Mouse (Mus musculus) ES-E14 (cell line): Measurements from ENCODE around the gene Nfs1. TPM values are rescaled to one million over a fixed set of nuclear protein-coding genes. Genes with fewer than 3 reads are reported as not detected.

Experiments used
- DNase-seq: peaks from one replicate; pipeline ENCODE4 v3.0.0-alpha.2; 2013; ENCODE audit warnings: low read depth, low spot score
- H3K27ac ChIP-seq: 2 replicates; pipeline ENCODE4 v1.5.1; 2012; ENCODE audit warnings: low read depth, mild to moderate bottlenecking, low read length, moderate library complexity, mixed read lengths; ENCODE audit not compliant: poor library complexity, insufficient read depth, severe bottlenecking
- H3K36me3 ChIP-seq: 2 replicates; pipeline ENCODE4 v1.6.1; 2012; ENCODE audit warnings: mild to moderate bottlenecking, low read length, moderate library complexity, mixed read lengths; ENCODE audit not compliant: control insufficient read depth, poor library complexity, insufficient read depth, severe bottlenecking
- H3K4me1 ChIP-seq, 2 experiments: fragments of 150-350 bp in 1 of 2; sonication (generic) in 1 of 2; 2 replicates each; pipeline ENCODE4 v1.6.1; 2012; ENCODE audit warnings: low read length in 2 of 2, mild to moderate bottlenecking in 1 of 2, mixed read lengths in 1 of 2; ENCODE audit not compliant: control insufficient read depth in 2 of 2, insufficient read depth in 2 of 2, poor library complexity in 1 of 2
- H3K4me3 ChIP-seq, 2 experiments: fragments of 150-350 bp in 1 of 2; sonication (generic) in 1 of 2; 2 replicates each; pipeline ENCODE4 v1.5.1; 2012; ENCODE audit warnings: low read length in 2 of 2, low read depth in 1 of 2, mild to moderate bottlenecking in 1 of 2, mixed read lengths in 1 of 2; ENCODE audit not compliant: insufficient read depth in 1 of 2, poor library complexity in 1 of 2, severe bottlenecking in 1 of 2
- H3K9ac ChIP-seq: 2 replicates; pipeline ENCODE4 v1.6.1; 2012; ENCODE audit warnings: low read depth, mild to moderate bottlenecking, low read length, mixed read lengths; ENCODE audit not compliant: poor library complexity, insufficient read depth, severe bottlenecking
- H3K9me3 ChIP-seq: fragments of 150-350 bp; sonication (generic); 2 replicates; pipeline ENCODE4 v1.6.1; 2012; ENCODE audit warnings: low read depth, mild to moderate bottlenecking, low read length; ENCODE audit not compliant: control insufficient read depth, insufficient read depth
- CHD2 ChIP-seq: IDR thresholded peaks from 2 replicates; pipeline ENCODE4 v1.6.1; 2014; ENCODE audit warnings: mild to moderate bottlenecking, low read depth, low read length, inconsistent platforms
- HCFC1 ChIP-seq: IDR thresholded peaks from 2 replicates; pipeline ENCODE4 v1.6.1; 2012; ENCODE audit warnings: low read length, inconsistent platforms, borderline replicate concordance; ENCODE audit not compliant: insufficient read depth
- MAFK ChIP-seq: IDR thresholded peaks from 2 replicates; pipeline ENCODE4 v1.6.1; 2014; ENCODE audit warnings: mild to moderate bottlenecking, low read depth, low read length, inconsistent platforms; ENCODE audit not compliant: insufficient read depth
- ZC3H11A ChIP-seq: IDR thresholded peaks from 2 replicates; pipeline ENCODE4 v1.6.1; 2012; ENCODE audit warnings: low read depth, mild to moderate bottlenecking, inconsistent platforms, low read length, borderline replicate concordance
- ZNF384 ChIP-seq: IDR thresholded peaks from 2 replicates; pipeline ENCODE4 v1.6.1; 2012; ENCODE audit warnings: low read depth, low read length, inconsistent platforms
- in situ Hi-C, 2 experiments: fragments of 600-800 bp; cut with MboI; formaldehyde crosslinking; loops; one replicate each; pipeline ENCODE4 v1.15.1; 2025; ENCODE audit warnings: low sequenced_read_pairs in 2 of 2, inconsistent platforms in 1 of 2; ENCODE audit not compliant: unreplicated experiment in 2 of 2
- total RNA-seq: library from RNA; depleted of rRNA; stranded (reverse); fragments of 300-350 nt; gene quantifications from 2 replicates; pipeline ENCODE4 v1.2.3, GENCODE M21; 2012

Nfs1 gene
- total RNA-seq, 1 experiment: 41.6 TPM

DNA sequence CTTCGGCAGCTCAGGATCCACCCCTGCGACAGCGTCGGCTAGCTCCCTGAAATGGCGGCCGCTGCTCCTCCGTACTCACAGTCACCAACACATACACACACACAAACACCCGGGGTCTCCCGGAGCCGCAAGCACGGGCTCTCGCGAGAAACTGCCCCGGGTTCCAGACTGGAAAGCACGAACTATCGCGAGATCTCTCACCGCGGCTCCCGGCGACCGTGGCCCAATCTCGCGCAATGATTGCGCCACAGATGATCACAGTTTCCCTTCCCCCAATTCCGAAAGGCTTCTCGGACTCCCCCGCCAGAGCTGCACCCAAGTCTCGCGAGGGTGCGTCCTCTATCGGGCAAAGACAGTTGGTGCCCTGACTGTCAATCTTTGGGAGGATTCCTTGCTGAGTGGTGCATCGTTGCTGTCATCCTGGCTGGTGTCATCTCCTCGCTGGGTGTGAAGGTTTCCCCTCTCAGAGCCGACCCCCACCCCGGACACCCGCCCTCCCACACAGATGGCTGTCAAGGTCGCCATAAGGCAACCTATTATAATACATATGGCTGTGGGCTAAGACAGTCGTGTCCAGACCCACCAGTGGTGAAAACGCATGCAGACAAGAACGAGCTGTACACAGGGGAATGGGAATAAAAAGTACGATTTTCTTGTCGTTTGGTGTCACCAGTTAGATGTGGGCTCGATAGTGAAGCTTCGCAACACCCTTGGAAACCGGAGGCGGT, 36.3 kb upstream of the Nfs1 start, which contains the start of gene Rbm39:
Rbm39 (minus strand) TSS at position 145 of the 728 bp plus-strand sequence.
- in situ Hi-C loops: no loop called here
- peak; percentile 99 for DNase-seq
- peak within 1 kb of the TSS; percentile 96 for H3K27ac ChIP-seq
- peaks cover 0 to 2% of the 10 kb centered on the region in 2 experiments; a peak in 2 of 4 replicates for H3K4me1 ChIP-seq
- peaks cover 14% of the 10 kb centered on the region for H3K36me3 ChIP-seq
- H3K9me3 ChIP-seq: no peaks in the 10 kb centered on the region
- H3K4me3 ChIP-seq: peak within 1 kb of the TSS; percentile 72 to 90
- TF ChIP-seq CHD2 (peak; percentile 99), ZNF384 (no peak), HCFC1 (peak; percentile 72)
- H3K9ac ChIP-seq: peak within 1 kb of the TSS; percentile 99

DNA sequence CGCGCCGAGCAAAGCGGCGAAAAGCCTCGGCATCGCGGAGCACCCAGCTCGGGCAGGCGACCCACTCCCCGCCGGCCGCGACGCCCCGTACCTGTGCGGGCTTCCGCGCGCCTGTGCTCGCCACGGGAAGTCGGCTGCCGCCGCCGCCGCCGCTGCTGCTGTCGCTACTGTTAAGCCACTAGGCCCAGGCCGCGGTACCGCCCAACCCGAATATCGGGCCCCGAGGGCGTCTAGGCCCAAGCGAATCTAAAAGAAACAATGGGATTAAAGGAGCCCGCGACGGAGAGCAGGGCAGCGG, 35.8 kb upstream of the Nfs1 start:
- peak overlapping the region; percentile 96 for H3K27ac ChIP-seq
- peak overlapping the region; percentile 99 for H3K9ac ChIP-seq
- in situ Hi-C loops: no loop called here
- TF ChIP-seq CHD2 (no peak), MAFK (no peak), ZC3H11A (no peak), ZNF384 (no peak), HCFC1 (no peak)
- peaks cover 0 to 2% of the 10 kb centered on the region in 2 experiments; a peak in 2 of 4 replicates for H3K4me1 ChIP-seq
- peaks cover 14% of the 10 kb centered on the region for H3K36me3 ChIP-seq
- peak overlapping the region; percentile 72 to 90 for H3K4me3 ChIP-seq
- no peaks in the 10 kb centered on the region for H3K9me3 ChIP-seq
- no peak for DNase-seq

DNA sequence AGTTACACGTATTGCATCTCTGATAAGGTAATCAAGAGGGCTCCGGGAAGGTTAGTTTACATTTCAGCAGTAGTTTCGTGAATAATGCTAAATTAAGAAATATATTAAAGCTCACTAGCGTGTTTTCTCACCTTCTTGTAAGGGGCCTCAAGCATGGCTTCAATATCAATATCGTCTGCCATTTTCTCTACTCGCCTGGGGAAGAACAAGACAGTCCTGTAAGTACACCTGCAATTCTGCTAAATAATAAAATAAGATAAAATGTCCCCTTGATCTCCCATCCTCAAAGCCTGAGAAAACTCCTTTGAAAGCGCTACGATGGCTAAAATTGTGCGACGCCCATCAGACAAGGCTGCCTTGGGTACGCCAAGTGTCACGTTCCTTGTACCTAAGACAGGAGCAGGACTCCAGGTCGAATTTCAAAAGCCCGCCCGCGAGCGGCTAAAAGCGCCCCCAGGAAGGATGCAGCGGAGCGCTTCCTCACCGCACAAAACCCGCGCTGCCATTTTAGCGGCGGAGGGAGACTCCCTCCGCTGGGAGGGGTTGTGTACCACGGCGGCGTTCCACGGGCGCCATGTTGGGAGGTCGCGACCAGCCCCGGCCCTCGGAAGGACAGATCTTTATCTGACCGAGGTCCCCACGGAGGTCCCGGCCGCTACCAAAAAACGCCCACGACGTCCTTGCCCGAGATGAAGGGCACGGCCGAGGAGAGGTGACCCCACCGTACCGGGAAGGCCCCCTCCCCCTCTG, 35.2 kb upstream of the Nfs1 start:
- TF ChIP-seq HCFC1: peak; percentile 8; the same call in 1 of the 2 replicates
- no peak for TF ChIP-seq CHD2
- no peak for TF ChIP-seq ZC3H11A
- Histone ChIP-seq H3K9me3 (no peaks in the 10 kb centered on the region), H3K9ac (peak overlapping the region; percentile 99), H3K36me3 (peaks cover 14% of the 10 kb centered on the region), H3K4me1 (peaks cover 0 to 2% of the 10 kb centered on the region in 2 experiments; a peak in 2 of 4 replicates), H3K4me3 (peak overlapping the region; percentile 72 to 90), H3K27ac (peak overlapping the region; percentile 96)
- in situ Hi-C loops: no loop called here
- DNase-seq: peak; percentile 39

DNA sequence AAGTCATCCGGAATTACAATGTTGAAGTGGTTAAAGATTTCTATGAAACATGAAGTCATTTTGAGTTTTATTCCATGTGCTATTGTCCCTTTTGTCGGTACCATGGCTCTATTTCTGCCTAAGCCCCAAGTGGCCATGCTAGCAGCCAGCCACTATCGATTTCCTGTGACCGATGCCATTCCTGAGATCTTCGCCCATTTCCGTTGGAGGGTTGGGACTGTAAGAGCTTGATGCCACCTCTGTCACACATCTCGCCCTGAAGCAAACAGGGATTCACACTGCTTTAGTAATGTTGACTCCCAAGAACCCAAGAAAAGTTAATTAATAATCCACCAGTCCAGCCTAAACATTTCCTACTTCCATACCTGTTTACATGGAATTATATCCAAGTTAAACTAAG, 33.7 kb upstream of the Nfs1 start:
- in situ Hi-C loops: no loop called here
- Histone ChIP-seq H3K4me3 (peak overlapping the region; percentile 64 to 72), H3K36me3 (peaks cover 20% of the 10 kb centered on the region), H3K4me1 (peaks cover 0 to 2% of the 10 kb centered on the region in 2 experiments; a peak in 2 of 4 replicates), H3K9ac (peak overlapping the region; percentile 70; the same call in 1 of the 2 replicates), H3K27ac (no peak overlapping the region), H3K9me3 (no peaks in the 10 kb centered on the region)
- DNase-seq: no peak
- TF ChIP-seq HCFC1 (no peak), CHD2 (no peak), MAFK (no peak), ZNF384 (no peak), ZC3H11A (no peak)
